Mouse (Mus musculus) skeletal muscle tissue, adult 2 months (tissue): ENCODE results near the gene Pde4d.
A peak's percentile ranks its signal among the peaks of the same experiment; 100 is the strongest.

Experiments used
- DNase-seq: peaks from one replicate; pipeline ENCODE4 v3.0.0-alpha.2; 2012; ENCODE audit warnings: low read depth, low spot score

Pde4d gene

GRCm38 (mm10) chr13:109171688-109172087, 721.9 kb downstream of the Pde4d start:
- DNase-seq = no peak

- DNase-seq = no peak
Measured at GRCm38 (mm10) chr13:109175281-109175680, 725.5 kb downstream of the Pde4d start.

- no peak for DNase-seq
Measured at GRCm38 (mm10) chr13:109175852-109176621, 726.3 kb downstream of the Pde4d start.

GRCm38 (mm10) chr13:109181363-109181762, 731.6 kb downstream of the Pde4d start:
- DNase-seq = no peak

- no peak for DNase-seq
Measured at GRCm38 (mm10) chr13:109190652-109191051, 740.9 kb downstream of the Pde4d start.

GRCm38 (mm10) chr13:109191176-109191575, 741.4 kb downstream of the Pde4d start:
- DNase-seq = no peak

GRCm38 (mm10) chr13:109205541-109205940, 755.8 kb downstream of the Pde4d start:
- no peak for DNase-seq

- DNase-seq = no peak
Measured at GRCm38 (mm10) chr13:109208607-109209006, 758.9 kb downstream of the Pde4d start.

GRCm38 (mm10) chr13:109209413-109209812, 759.7 kb downstream of the Pde4d start:
- no peak for DNase-seq

GRCm38 (mm10) chr13:109210403-109210802, 760.7 kb downstream of the Pde4d start:
- DNase-seq = no peak

GRCm38 (mm10) chr13:109211471-109211870, 761.7 kb downstream of the Pde4d start:
- DNase-seq = no peak

GRCm38 (mm10) chr13:109211941-109212487, 762.3 kb downstream of the Pde4d start:
- no peak for DNase-seq

- DNase-seq = no peak
Measured at GRCm38 (mm10) chr13:109212788-109213473, 763.2 kb downstream of the Pde4d start.

GRCm38 (mm10) chr13:109219019-109219725, 769.4 kb downstream of the Pde4d start:
- no peak for DNase-seq

- peak; percentile 42 for DNase-seq
Measured at GRCm38 (mm10) chr13:109228967-109229617, 779.3 kb downstream of the Pde4d start.

GRCm38 (mm10) chr13:109229618-109230334, 780.0 kb downstream of the Pde4d start:
- no peak for DNase-seq

GRCm38 (mm10) chr13:109230335-109230987, 780.7 kb downstream of the Pde4d start:
- no peak for DNase-seq

GRCm38 (mm10) chr13:109231848-109232460, 782.2 kb downstream of the Pde4d start:
- DNase-seq = no peak

- no peak for DNase-seq
Measured at GRCm38 (mm10) chr13:109232531-109232930, 782.8 kb downstream of the Pde4d start.
